Mouse (Mus musculus) urinary bladder, postnatal 36 days (tissue): ENCODE measurements around the gene Smim24.

Experiments
- DNase-seq, 2 experiments: peaks; one replicate each; pipeline ENCODE4 v3.0.0; 2022; ENCODE audit warnings: low spot score in 2 of 2, mixed read lengths in 1 of 2

Smim24 gene

GRCm38 (mm10) chr10:81422191-81422590 is 29.3 kb downstream of the Smim24 start:
- DNase-seq: no peak

DNA sequence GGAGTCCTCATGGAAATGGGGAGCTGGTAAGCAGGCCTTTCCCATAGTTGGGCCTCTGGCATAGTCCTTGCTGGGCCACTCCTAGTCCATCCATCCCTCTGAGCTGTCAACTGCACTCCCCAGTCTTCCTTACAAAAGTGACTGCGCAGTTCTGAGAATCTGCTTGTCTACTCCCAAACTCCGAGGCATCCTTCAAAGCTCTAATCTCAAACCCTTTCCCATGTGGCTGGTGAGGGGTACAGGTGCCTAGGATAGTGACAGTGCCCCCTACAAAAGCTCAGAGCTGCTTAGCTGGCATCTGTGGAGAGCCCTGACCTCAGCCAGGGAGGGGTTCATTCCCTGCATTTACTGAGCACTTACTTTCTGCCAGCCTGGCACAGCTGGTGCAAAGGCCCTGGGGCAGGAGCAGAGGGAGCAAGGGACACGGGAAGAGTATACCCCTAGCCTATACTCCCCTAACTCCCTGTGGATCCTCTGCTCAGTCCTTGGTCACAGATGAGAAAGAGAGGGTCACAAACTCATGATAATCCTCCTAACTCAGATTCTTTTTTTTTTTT is 29.9 kb downstream of the Smim24 start:
- no peak for DNase-seq

DNA sequence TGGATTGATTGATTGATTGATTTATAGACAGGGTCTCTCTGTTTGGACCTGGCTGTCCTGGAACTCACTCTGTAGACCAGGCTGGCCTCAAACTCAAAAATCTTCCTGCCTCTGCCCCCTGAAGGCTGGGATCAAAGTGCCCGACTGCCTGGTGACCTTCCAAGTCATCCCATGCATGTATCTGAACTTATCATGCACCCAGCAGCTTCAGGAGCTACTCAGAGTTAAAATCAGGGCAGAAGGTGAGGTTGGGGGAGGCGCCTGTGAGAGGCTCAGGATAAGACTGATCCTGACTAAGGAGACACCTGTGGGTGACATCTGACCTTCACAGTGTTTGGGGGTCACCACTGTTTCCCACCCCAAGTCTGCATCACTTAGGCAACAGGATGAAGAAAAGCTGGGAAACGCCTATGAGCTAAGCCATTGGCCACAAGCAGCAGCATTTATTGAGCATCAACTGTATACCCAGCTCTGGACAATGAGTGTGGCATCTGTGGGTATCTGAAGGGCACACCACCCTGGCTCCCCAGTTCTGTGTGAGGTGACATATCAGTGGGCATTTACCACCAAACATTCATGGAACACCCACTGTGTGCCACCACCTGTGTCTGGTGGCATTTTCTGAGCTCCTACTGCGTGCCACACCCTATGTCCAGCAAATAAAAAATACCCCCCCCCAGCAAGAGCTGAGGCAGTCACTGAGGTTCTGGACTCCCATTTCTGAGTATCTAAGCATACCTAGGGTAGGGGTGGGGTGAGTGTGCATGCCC is 30.8 kb downstream of the Smim24 start:
- no peak for DNase-seq

DNA sequence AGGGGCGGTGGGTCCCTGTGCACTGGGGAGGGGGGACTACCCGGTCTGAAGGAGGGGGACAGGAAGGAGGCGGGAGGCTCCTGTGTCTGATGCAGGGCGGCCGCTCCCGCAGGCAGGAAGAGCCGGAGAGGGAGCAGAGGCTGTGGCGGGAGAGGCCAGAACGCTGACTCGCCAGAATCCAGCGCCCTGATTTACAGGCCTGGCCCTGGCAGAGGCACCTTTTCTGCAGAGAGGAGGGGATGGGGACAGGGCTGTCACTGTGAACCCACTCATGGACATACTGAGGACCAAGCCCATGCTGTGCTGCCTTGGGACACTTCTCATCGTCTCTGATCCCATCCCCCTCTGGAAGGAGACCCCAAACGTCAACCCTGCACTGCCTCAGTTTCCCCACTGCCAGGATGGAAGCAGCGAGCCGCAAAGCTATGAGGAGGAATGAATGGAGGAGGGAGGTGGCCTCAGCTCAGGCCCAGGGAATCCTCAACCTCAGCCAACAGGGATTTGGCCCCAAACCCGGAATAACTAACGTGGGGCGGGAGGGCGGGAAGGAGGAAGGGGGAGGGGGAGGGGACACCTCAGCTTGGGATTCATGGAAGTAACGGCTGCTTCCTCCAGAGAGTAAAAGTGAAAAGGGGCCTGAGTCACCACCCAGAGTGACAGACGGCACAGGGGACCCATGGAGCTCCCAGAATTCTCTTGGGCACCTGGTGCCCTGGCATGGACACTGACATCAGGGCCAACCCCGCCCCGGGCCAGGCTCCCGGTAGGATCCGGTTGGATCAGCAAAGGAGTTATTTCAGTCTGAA is 31.6 kb downstream of the Smim24 start:
- peak in 1 of 2 experiments; percentile 43 for DNase-seq

GRCm38 (mm10) chr10:81425236-81425850 is 32.5 kb downstream of the Smim24 start:
- DNase-seq: peak in 1 of 2 experiments; percentile 1

DNA sequence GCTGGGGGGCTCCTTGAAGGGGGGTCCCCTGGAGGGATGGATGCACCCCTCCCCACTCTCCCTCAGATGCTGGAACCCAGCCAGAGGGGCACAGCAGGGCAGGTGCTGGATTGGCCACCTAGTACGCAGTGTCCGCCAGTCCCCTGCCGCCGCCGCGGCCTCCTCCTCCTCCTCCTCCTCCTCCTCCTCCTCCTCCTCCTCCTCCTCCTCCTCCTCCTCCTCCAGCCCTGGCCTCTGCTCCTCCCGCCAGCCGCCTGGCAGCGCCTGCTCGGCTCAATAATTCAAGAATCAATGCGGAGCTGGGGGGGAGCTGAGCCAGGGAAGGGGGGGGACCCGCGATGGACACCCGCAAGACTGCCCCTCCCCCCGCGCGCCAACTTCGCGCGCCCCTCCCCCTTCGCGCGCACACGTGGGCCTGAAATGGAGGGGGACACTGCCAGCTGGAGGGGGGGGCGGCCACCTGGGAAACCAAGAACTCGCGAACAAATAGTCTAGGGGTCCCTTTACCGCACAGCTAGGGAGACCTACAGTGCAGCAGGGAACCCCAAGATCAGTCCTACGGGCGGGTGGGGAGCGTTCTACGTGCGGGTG is 33.3 kb downstream of the Smim24 start:
- DNase-seq: no peak

- DNase-seq: peak; percentile 65 to 76
Observed at GRCm38 (mm10) chr10:81426897-81427296, 34.0 kb downstream of the Smim24 start.

DNA sequence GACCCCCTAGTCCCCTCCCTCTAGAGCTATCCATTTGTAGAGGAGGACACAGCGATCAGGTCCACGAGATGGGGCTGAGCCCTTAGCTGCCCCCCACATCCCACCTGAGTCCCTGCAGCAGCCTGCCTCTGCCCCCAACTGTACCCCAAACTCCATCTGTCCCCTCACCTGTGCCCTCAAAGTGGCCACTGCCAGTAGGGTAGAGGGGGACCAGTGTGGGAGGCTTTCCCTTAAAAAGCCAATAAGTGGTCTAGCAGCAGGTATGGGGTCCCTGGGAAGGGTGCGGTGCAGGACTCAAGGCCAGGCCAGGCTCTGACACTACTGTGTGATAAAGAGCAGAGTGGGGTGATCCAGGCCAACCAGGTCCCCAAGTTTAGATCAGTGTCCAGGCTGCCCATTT is 34.5 kb downstream of the Smim24 start:
- no peak for DNase-seq

DNA sequence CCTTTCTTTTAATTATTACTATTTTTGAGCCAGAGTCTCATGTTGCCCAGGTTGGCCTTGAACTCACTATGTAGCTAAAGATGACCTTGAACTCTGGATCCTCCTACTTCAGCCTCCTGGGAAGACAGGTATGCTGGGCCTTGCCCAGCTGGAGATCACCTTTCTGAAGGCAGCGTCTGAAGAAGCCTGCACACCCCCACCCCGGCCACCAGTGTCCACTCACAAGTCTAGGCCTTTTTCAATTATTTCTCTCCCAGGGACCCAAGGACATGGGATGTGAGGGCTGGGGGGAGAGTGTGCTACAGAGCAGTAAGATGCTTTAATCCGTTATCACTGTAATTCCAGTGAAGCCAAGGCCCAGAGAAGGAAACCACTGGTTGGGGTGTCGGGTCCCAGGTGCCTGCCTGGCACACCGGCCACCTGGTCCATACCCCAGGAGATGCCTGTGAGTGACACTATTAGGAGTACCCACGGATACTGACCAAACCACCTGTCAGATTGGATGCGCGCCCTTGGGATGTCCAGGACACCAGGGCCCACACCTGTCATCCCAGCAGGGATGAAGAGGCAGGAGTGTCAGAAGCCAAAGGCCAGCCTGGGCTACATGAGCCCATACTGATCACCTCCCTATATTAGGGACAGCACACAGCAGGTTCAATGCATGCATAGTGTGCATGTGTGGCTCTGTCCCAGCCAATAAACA is 35.1 kb downstream of the Smim24 start:
- DNase-seq: no peak

GRCm38 (mm10) chr10:81428507-81428870 is 35.6 kb downstream of the Smim24 start:
- DNase-seq: no peak

- DNase-seq: peak in 1 of 2 experiments; percentile 0
Observed at GRCm38 (mm10) chr10:81429092-81429491, 36.2 kb downstream of the Smim24 start.

DNA sequence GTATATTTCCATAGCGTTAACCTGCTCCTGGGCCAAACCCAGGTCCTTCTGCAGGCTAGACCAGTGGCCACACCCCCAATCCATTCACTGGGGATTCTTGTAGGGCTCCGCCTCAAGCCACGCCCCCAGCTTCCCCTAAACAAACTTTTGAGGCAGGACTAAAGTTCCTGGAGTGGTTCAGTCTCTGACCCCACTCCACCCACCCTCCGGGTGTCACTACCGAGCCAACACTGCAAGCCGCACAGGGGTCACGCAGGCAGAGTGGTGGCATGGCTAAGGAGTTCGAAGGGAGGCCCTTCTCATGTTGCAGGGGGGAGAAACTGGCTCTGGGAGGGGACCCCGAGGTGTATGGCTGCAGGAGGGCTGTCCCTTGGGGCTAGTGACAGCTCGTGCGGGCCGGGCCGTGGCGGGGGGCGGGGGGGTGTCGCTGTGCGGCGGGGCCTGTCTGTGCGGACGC is 36.8 kb downstream of the Smim24 start:
- DNase-seq: peak; percentile 86 to 90

DNA sequence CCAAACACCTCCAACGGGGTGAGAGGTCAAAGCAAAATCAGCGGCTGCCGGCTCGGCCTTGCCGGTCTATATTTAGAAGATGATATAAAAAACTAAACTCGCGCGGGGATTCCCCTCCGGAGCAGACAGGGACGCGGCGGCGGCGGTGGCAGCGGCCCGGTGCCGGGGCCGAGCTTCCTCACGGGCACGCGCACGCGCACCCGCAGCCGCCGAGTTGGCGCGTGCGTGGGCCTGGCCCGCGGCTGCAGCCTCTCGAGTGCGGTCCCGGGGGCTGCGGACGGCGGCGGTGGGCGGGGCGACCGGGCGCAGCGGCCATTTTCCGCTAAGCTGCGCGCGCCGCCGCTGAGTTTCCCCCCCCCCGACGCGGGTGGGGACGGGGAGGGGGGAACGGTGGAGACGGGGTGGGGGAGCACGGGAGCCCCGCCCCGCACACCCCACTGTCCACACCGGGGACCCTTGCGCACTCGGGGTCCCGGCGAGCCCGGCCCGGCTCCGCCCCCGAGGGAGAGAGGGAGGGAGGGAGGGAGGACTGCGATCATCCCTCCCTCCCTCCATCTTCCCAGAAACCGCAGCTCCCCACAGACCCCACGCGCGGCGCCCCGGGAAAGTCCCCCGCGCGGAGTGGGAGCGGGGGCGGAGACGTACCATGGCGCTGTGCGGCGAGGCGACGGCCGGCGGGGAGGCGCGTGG is 37.4 kb downstream of the Smim24 start:
- peak; percentile 70 to 74 for DNase-seq

GRCm38 (mm10) chr10:81430831-81431525 is 38.1 kb downstream of the Smim24 start:
- DNase-seq: no peak

DNA sequence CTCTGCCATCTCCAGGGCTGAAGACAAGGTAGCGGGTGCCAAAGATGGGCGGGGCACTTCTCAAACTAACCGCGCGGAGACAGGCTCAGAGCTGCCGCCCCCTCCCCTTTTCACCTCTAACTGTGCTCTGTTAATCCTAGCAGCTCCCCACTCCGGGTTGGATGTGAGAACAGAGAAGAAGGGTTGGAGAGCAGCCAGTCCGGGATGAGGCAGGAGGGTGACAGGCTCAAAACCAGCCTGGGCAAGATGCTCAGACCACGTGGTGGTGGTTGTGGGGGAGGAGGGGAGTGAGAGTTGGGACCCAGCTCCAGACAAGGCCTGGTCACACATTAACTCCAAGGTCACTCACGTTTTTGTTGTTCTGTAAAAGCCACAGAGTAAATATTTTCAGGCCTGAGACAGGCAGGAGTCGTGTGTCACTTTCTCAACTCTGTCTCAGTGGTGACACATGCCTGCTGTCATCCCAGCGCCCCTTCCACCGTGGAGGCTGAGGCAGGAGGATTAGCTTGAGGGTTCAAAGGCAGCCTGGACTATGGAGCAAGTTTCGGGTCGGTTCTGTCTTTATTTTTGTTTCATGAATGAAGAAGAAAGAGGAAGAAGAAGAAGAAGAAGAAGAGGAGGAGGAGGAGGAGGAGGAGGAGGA is 38.8 kb downstream of the Smim24 start:
- DNase-seq: no peak

DNA sequence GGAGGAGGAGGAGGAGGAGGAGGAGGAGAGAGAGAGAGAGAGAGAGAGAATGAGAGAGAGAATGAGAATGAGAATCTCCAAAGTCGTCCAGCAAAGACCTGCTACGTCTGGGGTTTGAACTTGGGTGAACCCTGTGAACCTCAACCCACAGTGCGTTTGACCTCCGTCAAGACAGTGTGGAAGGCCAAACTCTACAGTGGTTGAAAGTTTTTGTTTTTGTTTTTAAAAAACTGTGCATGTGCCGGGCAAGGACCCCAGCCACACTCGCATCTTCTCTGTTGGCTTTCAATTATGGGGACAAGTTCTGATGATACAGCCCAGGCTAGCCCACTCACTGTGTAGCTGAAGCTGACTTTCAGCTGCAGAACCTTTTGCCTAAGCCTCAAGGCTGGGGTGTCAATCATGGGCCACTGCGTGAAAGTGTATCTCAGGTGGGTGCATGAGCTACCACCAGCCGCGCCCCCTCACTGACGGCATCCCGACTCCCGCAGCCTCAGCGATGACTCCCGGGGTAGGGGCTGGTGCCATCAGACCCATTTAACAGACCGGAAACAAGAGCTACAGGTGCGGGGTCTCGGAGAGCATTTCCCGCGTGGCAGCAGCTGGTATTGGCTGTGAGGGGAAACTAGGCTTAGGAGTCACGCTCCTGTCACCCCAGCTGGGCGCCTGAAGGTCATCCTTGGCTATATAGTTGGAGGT is 39.5 kb downstream of the Smim24 start:
- no peak for DNase-seq

- peak; percentile 84 to 92 for DNase-seq
Observed at GRCm38 (mm10) chr10:81432868-81433262, 40.0 kb downstream of the Smim24 start.

- DNase-seq: no peak
Observed at GRCm38 (mm10) chr10:81433541-81434289, 40.9 kb downstream of the Smim24 start.
